Mouse (Mus musculus): ENCODE data around the gene Stum.

DNA sequence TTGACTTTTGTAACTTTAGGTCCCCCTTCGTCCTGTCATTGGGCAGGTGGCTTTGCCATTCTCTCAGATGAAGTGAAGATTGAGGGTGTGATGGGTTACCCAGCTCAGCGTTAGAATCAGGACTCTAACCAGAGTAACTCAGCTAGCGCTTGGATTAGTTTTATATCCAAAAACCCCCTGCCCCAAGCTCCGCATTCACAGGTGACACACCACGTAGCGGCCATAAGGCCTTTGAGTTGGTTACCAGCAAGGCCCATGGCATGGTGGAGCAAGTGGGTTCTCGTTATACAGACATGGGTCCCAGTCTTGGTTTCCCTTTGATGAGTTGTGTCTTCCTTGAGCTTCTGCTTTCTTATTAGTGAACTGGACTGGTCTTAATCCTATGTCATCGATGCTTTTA lies 99.4 kb downstream of the Stum start:
- no peak for TF ChIP-seq CTCF (conservative IDR thresholded peaks at IDR 0.05; ENCODE audit: insufficient read depth, insufficient read length, low read depth, low read length)
- no peak for TF ChIP-seq POLR2A (IDR thresholded peaks at IDR 0.05; ENCODE audit: low read depth, low read length)

Data from kidney, adult 2 months (tissue).